Mouse (Mus musculus) hindlimb bud, embryonic 11.5 days (tissue): ENCODE measurements around the gene Hdac9.
"Not testable (repeated sequence)": the region's sequence is repeated elsewhere in the genome, so short reads cannot be mapped to it uniquely, and the experiment has no call there.

ENCODE experiments used
- DNase-seq: peaks from one replicate; pipeline ENCODE4 v3.0.0-alpha.2; 2012; ENCODE audit warnings: low read depth, low spot score; ENCODE audit errors: extremely low spot score

Gene Hdac9

GRCm38 (mm10) chr12:34156301-34156700, 760.6 kb downstream of the Hdac9 start:
- DNase-seq: no peak

GRCm38 (mm10) chr12:34155740-34156139, 761.2 kb downstream of the Hdac9 start:
- DNase-seq: no peak

GRCm38 (mm10) chr12:34154757-34155156, 762.1 kb downstream of the Hdac9 start:
- DNase-seq: no peak

GRCm38 (mm10) chr12:34151336-34151735, 765.6 kb downstream of the Hdac9 start:
- DNase-seq: no peak

- no peak for DNase-seq
Observed at GRCm38 (mm10) chr12:34142743-34143142, 774.2 kb downstream of the Hdac9 start.

GRCm38 (mm10) chr12:34113336-34113735, 803.6 kb downstream of the Hdac9 start:
- no peak for DNase-seq

GRCm38 (mm10) chr12:34092953-34093352, 823.9 kb downstream of the Hdac9 start:
- no peak for DNase-seq

- no peak for DNase-seq
Observed at GRCm38 (mm10) chr12:34091851-34092250, 825.0 kb downstream of the Hdac9 start.

GRCm38 (mm10) chr12:34087292-34087942, 829.5 kb downstream of the Hdac9 start:
- DNase-seq: no peak

GRCm38 (mm10) chr12:34076981-34077380, 839.9 kb downstream of the Hdac9 start:
- DNase-seq: no peak

GRCm38 (mm10) chr12:34075805-34076509, 840.9 kb downstream of the Hdac9 start:
- no peak for DNase-seq

- DNase-seq: no peak
Observed at GRCm38 (mm10) chr12:34052508-34052907, 864.4 kb downstream of the Hdac9 start.

GRCm38 (mm10) chr12:34052036-34052435, 864.9 kb downstream of the Hdac9 start:
- DNase-seq: no peak

GRCm38 (mm10) chr12:34051112-34051511, 865.8 kb downstream of the Hdac9 start:
- no peak for DNase-seq

- no peak for DNase-seq
Observed at GRCm38 (mm10) chr12:34040949-34041348, 875.9 kb downstream of the Hdac9 start.

GRCm38 (mm10) chr12:34040061-34040460, 876.8 kb downstream of the Hdac9 start:
- no peak for DNase-seq

- DNase-seq: not testable (repeated sequence)
Observed at GRCm38 (mm10) chr12:34009796-34010195, 907.1 kb downstream of the Hdac9 start.
